Comparison of ENCODE assay signal across 8 mouse cellular contexts in genomic region chr1:181144966-181145365, GRCm38 (mm10). TPM values are rescaled to one million over a fixed set of nuclear protein-coding genes. Genes with fewer than 3 reads are reported as not detected.
A peak's percentile ranks its signal among the peaks of the same experiment; 100 is the strongest.
DNase-seq lines count a peak whose midpoint lies in the region; ATAC-seq and TF ChIP-seq lines count a peak whose summit lies in the region.

No protein-coding gene starts in this region.

- H3K4me2 ChIP-seq in forebrain, embryonic 13.5 days: peak overlapping the region; percentile 74
- H3K4me2 ChIP-seq in liver, embryonic 11.5 days: peak overlapping the region; percentile 70

- no peaks in the 10 kb centered on the region for H3K27me3 ChIP-seq in heart, embryonic 10.5 days (ENCODE audit: insufficient read depth, poor library complexity, severe bottlenecking)
- no peaks in the 10 kb centered on the region for H3K27me3 ChIP-seq in E14TG2a.4 (ENCODE audit: insufficient read depth, low read length)
- no peaks in the 10 kb centered on the region for H3K27me3 ChIP-seq in forebrain, embryonic 13.5 days
- H3K27me3 ChIP-seq in liver, embryonic 11.5 days (replicated peaks; ENCODE audit: control insufficient read depth, insufficient read depth, low read length): no peaks in the 10 kb centered on the region

- 16% methylated on average over 12 of the region's 12 CpGs for WGBS in heart, embryonic 10.5 days
- 14% methylated on average over 12 of the region's 12 CpGs for WGBS in forebrain, embryonic 13.5 days
- 13% methylated on average over 12 of the region's 12 CpGs for WGBS in liver, embryonic 11.5 days

- peaks cover 22% of the 10 kb centered on the region for H3K36me3 ChIP-seq in heart, embryonic 10.5 days
- H3K36me3 ChIP-seq in E14TG2a.4 (ENCODE audit: insufficient read depth, low read length): peaks cover 27% of the 10 kb centered on the region
- peaks cover 18% of the 10 kb centered on the region for H3K36me3 ChIP-seq in forebrain, embryonic 13.5 days (ENCODE audit: poor library complexity, severe bottlenecking)
- peaks cover 7% of the 10 kb centered on the region; the same call in 1 of the 2 replicates for H3K36me3 ChIP-seq in liver, embryonic 11.5 days (ENCODE audit: control insufficient read depth, insufficient read depth, low read length)

- ATAC-seq in forebrain, embryonic 13.5 days: no peak
- ATAC-seq in liver, embryonic 11.5 days (replicated peaks; ENCODE audit: low FRiP score): no peak

- H3K9me3 ChIP-seq in heart, embryonic 10.5 days: no peaks in the 10 kb centered on the region
- H3K9me3 ChIP-seq in E14TG2a.4 (ENCODE audit: low read length): no peaks in the 10 kb centered on the region
- H3K9me3 ChIP-seq in forebrain, embryonic 13.5 days (replicated peaks): no peaks in the 10 kb centered on the region
- H3K9me3 ChIP-seq in liver, embryonic 11.5 days (ENCODE audit: control insufficient read depth, low read length): no peaks in the 10 kb centered on the region

- peak overlapping the region; percentile 89 for H3K27ac ChIP-seq in heart, embryonic 10.5 days
- no peak overlapping the region for H3K27ac ChIP-seq in forebrain, embryonic 13.5 days
- H3K27ac ChIP-seq in liver, embryonic 11.5 days (ENCODE audit: low read depth, low read length): peak overlapping the region; percentile 91

- H3K9ac ChIP-seq in forebrain, embryonic 13.5 days: peak overlapping the region; percentile 69
- H3K9ac ChIP-seq in liver, embryonic 11.5 days (ENCODE audit: low read depth, low read length): peak overlapping the region; percentile 86

- H3K4me3 ChIP-seq in heart, embryonic 10.5 days: peak overlapping the region; percentile 94
- peak overlapping the region; percentile 95 for H3K4me3 ChIP-seq in E14TG2a.4 (replicated peaks; ENCODE audit: low read length)
- peak overlapping the region; percentile 62 for H3K4me3 ChIP-seq in forebrain, embryonic 13.5 days
- H3K4me3 ChIP-seq in liver, embryonic 11.5 days (ENCODE audit: low read depth, low read length): peak overlapping the region; percentile 89

- peaks cover 14% of the 10 kb centered on the region for H3K4me1 ChIP-seq in heart, embryonic 10.5 days
- peaks cover 52% of the 10 kb centered on the region for H3K4me1 ChIP-seq in E14TG2a.4 (replicated peaks; ENCODE audit: low read depth, low read length)
- H3K4me1 ChIP-seq in forebrain, embryonic 13.5 days: peaks cover 38% of the 10 kb centered on the region
- H3K4me1 ChIP-seq in liver, embryonic 11.5 days (replicated peaks; ENCODE audit: control insufficient read depth, insufficient read depth, low read length): peaks cover 13% of the 10 kb centered on the region

- TF ChIP-seq CTCF in E14TG2a.4 (conservative IDR thresholded peaks at IDR 0.05; ENCODE audit: low read length): no peak

- no peak for DNase-seq in heart, embryonic 10.5 days (ENCODE audit: low spot score)
- no peak for DNase-seq in heart, adult 8-10 months (ENCODE audit: low spot score)
- DNase-seq in liver, embryonic 11.5 days (ENCODE audit: low spot score): no peak
- DNase-seq in urinary bladder, adult 18-20 months (ENCODE audit: low spot score in 2 of 2): no peak
- no peak for DNase-seq in testis, postnatal 14 days (ENCODE audit: low spot score)
- DNase-seq in cerebellum, postnatal 10 days: no peak

RNA-seq across cellular contexts. Expression of gene Cnih4, which starts 0.5 kb away (rescaled TPM):
- 150 and 166 TPM in 2 replicates for polyA plus RNA-seq in heart, embryonic 10.5 days (2016; fragmentation: Nextera tagmentation; extraction: Ambion mirVana)
- 10 to 100 TPM; 46.6 to 52.1 (median 48.9) TPM for total RNA-seq in heart, adult 8-10 months (2022)
- 94.9 and 99.5 TPM in 2 replicates for polyA plus RNA-seq in forebrain, embryonic 13.5 days (2015; fragmentation: Nextera tagmentation; extraction: Ambion mirVana)
- polyA plus RNA-seq in liver, embryonic 11.5 days (2014; fragmentation: Nextera tagmentation; extraction: Ambion mirVana): 77.6 and 82.7 TPM in 2 replicates

RNA-seq across cellular contexts. Expression of gene Nvl, which starts 1.0 kb away (rescaled TPM):
- 26.1 and 33.5 TPM in 2 replicates for polyA plus RNA-seq in heart, embryonic 10.5 days (2016; fragmentation: Nextera tagmentation; extraction: Ambion mirVana)
- total RNA-seq in heart, adult 8-10 months (2022): 1 to 10 TPM; 6.9 to 8.0 (median 7.2) TPM
- polyA plus RNA-seq in forebrain, embryonic 13.5 days (2015; fragmentation: Nextera tagmentation; extraction: Ambion mirVana): 41.7 and 44.1 TPM in 2 replicates
- 38.1 and 38.8 TPM in 2 replicates for polyA plus RNA-seq in liver, embryonic 11.5 days (2014; fragmentation: Nextera tagmentation; extraction: Ambion mirVana)
